Mouse (Mus musculus): ENCODE measurements at regions not wholly inside any gene's neighbourhood (a gene's known extent, or its start where the extent isn't known, plus 50 kb on each side); places are given as distances from the start of the nearest gene placed in this dataset.

GRCm38 (mm10) chr15:59151506-59151905 is 262.4 kb downstream of the Gm49356 start:
- TF ChIP-seq POLR2A (IDR thresholded peaks at IDR 0.05; ENCODE audit: borderline replicate concordance, extremely low read depth, low read depth, low read length) (no peak), CTCF (IDR thresholded peaks at IDR 0.05; ENCODE audit: insufficient read depth, low read length) (no peak)

Data from lung, adult 2 months (tissue).